Mouse (Mus musculus): ENCODE measurements around the gene Gdpgp1. TPM values are rescaled to one million over a fixed set of nuclear protein-coding genes. Genes with fewer than 3 reads are reported as not detected.
A peak's percentile ranks its signal among the peaks of the same experiment; 100 is the strongest.

Gene Gdpgp1
- total RNA-seq, 2 experiments from 2014 or later: 0.79 to 0.86 TPM

DNA sequence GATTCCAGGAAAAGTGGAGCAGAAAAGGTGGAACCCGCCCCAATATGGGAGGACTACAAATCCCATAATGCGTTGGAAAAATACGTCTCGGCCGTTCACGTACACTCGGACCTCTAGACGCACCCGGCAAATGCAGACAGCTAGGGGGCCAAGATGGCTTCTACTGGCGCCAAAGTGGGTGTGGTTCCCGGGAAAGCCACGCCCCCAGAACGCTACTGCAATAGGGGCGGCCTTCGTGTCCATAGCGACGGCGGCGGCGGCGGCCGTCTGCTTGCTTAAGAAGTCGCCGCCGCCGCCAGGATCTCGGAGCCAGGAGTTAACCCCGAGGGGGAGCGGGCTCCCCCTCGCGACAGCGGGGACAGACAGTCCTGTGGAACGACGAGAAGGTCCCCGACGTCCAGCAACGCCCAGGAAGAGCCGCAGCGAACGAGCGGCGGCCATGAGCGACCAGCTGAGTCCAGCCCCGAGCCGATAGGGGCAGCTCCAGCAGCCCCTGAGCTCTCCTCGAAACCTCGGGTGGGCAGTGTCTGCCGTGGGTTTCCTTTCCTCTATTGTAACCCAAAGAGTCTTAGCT, 13.6 kb downstream of the Gdpgp1 start, which contains the start of gene Ttll13:
Gene Ttll13, plus strand, starts transcription at position 229 of the 574 bp plus-strand sequence.
- peak; percentile 56 for TF ChIP-seq CTCF (IDR thresholded peaks at IDR 0.05)
- peak; percentile 97 for DNase-seq
- H3K4me3 ChIP-seq: peak within 1 kb of the TSS; percentile 90
- peak within 1 kb of the TSS; percentile 84 for H3K27ac ChIP-seq
- intact Hi-C loops (cut with DNase I): loop anchor here (5.0 kb wide), 1 partner anchor 76 kb away; the partner anchor contains the start of gene Rccd1

DNA sequence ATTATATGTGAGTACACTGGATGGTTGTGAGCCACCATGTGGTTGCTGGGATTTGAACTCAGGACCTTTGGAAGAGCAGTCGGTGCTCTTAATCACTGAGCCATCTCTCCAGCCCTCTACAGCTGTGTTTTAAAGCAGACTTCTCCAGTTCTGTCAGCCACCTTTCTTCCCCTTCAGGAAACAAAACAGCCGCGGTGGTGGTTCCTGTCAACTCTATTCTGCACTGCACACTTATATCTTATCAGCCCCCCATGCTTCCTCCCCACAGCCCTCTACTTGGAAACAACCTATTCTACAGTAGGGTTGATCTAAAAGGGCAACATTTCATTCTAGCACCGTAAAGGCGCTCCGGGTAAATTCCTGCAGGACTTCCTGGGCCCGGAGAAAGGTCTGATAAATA, 14.2 kb downstream of the Gdpgp1 start:
- DNase-seq: no peak
- TF ChIP-seq CTCF (IDR thresholded peaks at IDR 0.05): no peak
- H3K27ac ChIP-seq: peak overlapping the region; percentile 84; the same call in 1 of the 2 replicates
- intact Hi-C loops (cut with DNase I): loop anchor here (5.0 kb wide), 1 partner anchor 75 kb away; the partner anchor contains the start of gene Rccd1
- peak overlapping the region; percentile 90 for H3K4me3 ChIP-seq

DNA sequence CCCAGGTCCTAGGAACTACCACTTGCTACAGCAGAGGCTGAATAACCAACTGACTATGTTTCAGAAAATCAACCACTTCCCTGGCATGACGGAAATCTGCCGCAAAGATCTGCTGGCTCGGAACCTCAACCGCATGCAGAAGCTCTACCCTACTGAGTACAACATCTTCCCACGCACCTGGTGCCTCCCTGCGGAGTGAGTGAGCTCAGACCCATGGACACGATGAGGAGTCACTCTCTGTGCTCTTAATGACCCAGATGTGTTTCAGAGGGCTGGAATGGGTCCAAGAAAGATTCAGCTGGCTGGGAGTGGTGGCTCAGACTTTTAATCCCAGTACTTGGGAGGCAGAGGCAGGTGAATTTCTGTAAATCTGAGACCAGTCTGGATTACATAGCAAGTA, 19.8 kb downstream of the Gdpgp1 start:
- intact Hi-C loops (cut with DNase I): no loop called here
- Histone ChIP-seq H3K4me3 (no peak overlapping the region), H3K27ac (no peak overlapping the region)
- no peak for DNase-seq
- no peak for TF ChIP-seq CTCF (IDR thresholded peaks at IDR 0.05)

DNA sequence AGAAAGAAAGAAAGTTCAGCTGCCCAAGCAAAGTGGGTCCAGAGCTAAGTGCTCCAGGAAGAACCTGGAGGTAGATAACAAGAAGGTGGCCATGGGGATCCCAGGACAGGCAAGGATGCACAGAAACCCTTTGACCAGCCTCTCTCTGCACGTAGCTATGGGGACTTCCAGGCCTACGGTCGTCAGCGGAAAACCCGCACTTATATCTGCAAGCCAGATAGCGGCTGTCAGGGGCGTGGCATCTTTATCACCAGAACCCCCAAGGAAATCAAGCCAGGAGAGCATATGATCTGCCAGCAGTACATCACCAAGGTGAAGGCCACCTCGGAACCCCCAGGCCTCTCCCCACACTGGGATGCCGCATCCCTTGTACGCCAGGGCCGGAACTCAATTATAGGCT, 20.2 kb downstream of the Gdpgp1 start:
- intact Hi-C loops (cut with DNase I): no loop called here
- no peak for TF ChIP-seq CTCF (IDR thresholded peaks at IDR 0.05)
- H3K4me3 ChIP-seq: no peak overlapping the region
- H3K27ac ChIP-seq: no peak overlapping the region
- DNase-seq: no peak

DNA sequence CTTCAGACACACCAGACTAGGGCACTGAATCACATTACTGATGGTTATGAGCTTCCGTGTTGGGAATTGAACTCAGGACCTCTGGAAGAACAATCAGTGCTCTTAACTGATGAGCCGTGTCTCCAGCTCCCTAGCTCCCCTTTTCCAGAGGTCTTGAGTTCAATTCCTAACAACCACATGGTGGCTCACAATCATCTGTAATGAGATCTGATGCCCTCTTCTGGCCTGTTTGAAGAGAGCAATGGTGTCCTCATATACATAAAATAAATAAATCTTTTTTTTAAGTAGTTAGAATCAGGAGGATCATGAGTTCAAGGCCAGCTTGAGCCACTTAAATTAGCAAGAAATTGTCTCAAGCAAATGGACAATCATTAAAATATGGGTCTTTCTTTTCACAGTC, 23.3 kb downstream of the Gdpgp1 start:
- DNase-seq: no peak
- Histone ChIP-seq H3K4me3 (no peak overlapping the region), H3K27ac (no peak overlapping the region)
- TF ChIP-seq CTCF (IDR thresholded peaks at IDR 0.05): peak; percentile 28; the same call in 1 of the 2 replicates
- intact Hi-C loops (cut with DNase I): no loop called here

DNA sequence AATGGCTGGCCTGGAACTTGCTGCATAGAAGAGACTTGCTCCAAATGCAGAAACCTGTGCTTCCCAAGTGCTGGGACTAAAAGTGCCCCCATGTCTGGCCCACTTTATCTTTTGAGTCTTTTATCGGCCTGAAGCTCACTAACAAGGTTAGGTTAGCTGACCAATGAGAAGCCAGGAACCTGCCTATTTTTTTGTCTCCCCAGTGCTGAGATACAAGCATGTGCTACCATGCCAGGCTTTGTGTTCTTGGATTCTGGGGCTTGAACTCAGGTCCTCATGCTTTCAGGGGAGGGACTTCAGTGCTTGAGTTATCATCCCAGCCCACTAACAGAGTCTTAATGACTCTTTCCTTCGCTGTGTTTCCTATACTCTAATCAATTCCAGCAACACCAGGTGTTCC, 25.0 kb downstream of the Gdpgp1 start:
- no peak for TF ChIP-seq CTCF (IDR thresholded peaks at IDR 0.05)
- intact Hi-C loops (cut with DNase I): no loop called here
- no peak overlapping the region for H3K27ac ChIP-seq
- H3K4me3 ChIP-seq: no peak overlapping the region
- DNase-seq: no peak

DNA sequence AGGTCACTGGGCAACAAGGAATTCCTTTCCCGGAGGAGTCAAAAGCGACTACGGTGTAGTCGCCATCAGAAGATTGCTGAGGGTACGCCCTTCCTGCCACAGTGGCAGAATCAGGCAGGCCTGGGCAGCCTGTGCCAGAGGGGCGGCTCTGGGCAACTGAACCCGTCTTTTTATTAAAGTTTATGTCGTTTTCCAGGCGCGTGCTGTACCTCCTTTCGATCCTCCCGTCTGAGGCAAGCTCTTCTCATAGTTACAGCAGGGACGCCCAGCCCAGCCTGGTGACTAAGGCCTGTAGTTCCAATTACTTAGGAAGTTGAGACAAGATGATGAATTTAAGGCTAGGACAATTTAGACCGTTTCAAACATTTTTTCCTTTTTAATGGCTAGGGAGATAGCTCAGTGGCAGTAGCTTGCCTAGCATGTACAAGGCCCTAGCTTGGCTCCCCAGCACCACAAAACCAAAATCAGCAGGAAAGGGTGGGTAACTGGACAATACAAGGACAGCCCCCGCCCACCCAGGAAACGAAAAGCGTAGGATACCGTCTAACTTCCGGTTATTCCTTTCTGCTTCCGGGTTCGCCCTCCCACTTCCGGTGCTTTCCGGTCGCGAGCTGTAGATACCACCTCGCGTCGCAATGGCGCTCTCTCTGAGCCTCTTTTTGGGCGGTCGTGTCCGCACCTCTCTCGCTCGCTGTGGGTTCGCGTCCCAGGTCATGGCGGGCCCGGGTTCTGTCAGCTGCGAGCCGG, 28.1 kb downstream of the Gdpgp1 start, which contains the start of gene Ngrn:
Gene Ngrn, plus strand, starts transcription at position 591 of the 747 bp plus-strand sequence.
- H3K27ac ChIP-seq: peak within 1 kb of the TSS; percentile 88
- intact Hi-C loops (cut with DNase I): no loop called here
- no peak for TF ChIP-seq CTCF (IDR thresholded peaks at IDR 0.05)

DNA sequence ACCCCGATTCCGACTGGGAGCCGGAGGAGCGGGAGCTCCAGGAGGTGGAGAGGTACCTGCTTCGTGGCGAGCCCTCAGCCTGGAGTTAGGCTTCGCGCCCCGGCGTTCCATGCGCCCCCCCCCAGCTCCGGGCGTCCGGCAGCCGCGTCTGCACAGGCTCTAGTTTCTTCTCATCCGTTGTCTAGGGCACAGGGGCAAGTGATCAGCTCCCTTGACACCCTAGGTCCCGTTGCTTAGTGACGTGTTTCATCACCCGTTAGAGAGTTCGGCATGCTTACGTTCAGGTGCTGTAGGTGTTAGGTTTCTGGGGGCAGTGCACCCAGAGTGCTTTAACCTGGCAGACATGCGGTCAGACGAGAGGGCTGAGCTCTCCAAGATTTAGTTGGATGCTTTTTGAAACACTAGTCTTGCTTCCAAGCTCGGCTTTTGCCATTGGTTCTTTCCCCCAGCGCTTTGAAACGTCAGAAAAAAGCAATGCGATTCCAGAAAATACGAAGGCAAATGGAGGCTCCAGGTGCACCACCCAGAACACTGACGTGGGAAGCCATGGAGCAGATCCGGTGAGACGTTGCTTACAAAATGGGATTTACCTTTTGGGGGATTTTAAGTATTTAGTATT, 28.8 kb downstream of the Gdpgp1 start:
- Histone ChIP-seq H3K4me3 (peak overlapping the region; percentile 92), H3K27ac (peak overlapping the region; percentile 88)
- intact Hi-C loops (cut with DNase I): no loop called here
- no peak for TF ChIP-seq CTCF (IDR thresholded peaks at IDR 0.05)
- DNase-seq: no peak

More for the DNA sequence above, 28.1 kb downstream of the Gdpgp1 start, which contains the start of gene Ngrn:
- DNase-seq: peak; percentile 90
- peak within 1 kb of the TSS; percentile 92 for H3K4me3 ChIP-seq

DNA sequence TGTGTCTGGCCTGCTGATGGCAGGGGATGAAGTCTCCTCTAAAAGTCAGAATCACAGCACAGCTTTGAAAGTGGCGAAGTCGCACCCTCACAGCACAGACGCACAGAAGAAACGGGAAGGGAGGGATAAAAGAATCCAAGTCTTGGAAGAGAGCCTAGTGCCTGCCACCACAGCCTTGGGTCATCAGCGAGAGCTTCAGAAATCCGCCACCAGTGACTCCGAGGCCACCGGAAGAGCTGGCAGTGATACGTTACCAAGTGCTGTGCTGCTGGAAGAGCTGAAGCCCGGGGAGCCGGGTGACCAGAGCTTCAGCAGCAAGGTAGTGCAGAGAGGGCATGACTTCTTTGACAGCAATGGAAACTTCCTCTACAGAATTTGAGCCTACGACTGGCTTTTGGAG, 31.9 kb downstream of the Gdpgp1 start:
- no peak for DNase-seq
- Histone ChIP-seq H3K4me3 (no peak overlapping the region), H3K27ac (no peak overlapping the region)
- intact Hi-C loops (cut with DNase I): no loop called here
- no peak for TF ChIP-seq CTCF (IDR thresholded peaks at IDR 0.05)

DNA sequence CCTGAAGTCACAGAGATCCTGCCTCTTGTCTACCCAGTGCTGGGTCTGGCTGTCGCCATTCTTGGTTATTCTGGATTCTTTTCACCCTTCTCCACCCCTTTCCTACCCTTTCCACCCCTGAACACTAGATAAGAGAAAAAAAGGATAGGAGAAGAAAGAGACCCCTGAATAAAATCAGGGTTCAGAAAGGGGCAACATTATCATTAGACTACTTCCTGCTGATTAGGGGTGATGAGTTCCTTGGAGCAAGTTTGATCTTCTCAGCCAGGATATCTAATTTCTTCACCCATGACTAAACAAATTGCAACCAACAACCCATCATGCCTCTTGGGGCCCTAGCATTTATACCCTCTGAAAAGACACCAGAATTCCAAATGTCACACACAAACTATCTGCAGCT, 35.1 kb downstream of the Gdpgp1 start:
- Histone ChIP-seq H3K4me3 (no peak overlapping the region), H3K27ac (no peak overlapping the region)
- no peak for DNase-seq
- TF ChIP-seq CTCF (IDR thresholded peaks at IDR 0.05): no peak
- intact Hi-C loops (cut with DNase I): no loop called here

DNA sequence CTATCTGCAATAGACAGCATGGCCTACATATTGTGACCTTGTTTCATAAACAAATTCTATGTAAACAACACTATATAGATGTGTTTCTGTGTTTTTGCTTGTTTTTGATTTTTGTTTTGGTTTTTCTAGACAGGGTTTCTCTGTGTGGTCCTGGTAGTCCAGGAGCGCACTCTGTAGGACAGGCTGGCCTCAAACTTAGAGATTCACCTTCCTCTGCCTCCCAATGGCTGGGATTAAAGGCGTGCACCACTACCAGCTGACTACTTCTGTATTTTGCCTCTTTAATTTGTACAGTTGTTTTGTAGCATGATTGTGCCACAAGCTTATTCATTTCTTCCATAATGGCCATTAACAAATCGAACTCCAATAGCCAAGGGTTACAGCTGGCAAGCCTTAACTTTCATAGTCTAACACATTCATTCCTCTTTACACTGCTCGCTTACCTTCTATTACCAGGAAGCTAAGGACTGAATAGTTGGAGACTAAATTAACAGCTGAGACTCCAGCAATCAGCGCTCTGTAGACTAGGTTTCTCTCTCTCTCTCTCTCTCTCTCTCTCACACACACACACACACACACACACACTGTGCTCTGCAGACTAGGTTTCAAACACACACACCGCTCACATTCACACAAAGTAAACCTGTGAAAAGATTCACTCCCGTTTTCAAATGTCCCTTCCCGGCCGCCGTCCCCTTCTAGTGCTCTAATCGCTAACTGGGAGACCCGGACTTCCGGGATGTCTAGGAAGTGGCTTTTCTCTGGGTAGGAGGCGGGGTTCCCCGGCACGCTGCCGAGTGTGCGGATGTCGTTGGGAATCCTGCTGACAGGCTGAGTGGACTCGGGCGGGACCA, 36.5 kb downstream of the Gdpgp1 start, which contains the start of gene Vps33b:
Gene Vps33b, plus strand, starts transcription at position 753 of the 854 bp plus-strand sequence.
- intact Hi-C loops (cut with DNase I): no loop called here
- H3K4me3 ChIP-seq: peak within 1 kb of the TSS; percentile 98
- TF ChIP-seq CTCF (IDR thresholded peaks at IDR 0.05): no peak
- peak within 1 kb of the TSS; percentile 83 for H3K27ac ChIP-seq
- peak; percentile 97 for DNase-seq

DNA sequence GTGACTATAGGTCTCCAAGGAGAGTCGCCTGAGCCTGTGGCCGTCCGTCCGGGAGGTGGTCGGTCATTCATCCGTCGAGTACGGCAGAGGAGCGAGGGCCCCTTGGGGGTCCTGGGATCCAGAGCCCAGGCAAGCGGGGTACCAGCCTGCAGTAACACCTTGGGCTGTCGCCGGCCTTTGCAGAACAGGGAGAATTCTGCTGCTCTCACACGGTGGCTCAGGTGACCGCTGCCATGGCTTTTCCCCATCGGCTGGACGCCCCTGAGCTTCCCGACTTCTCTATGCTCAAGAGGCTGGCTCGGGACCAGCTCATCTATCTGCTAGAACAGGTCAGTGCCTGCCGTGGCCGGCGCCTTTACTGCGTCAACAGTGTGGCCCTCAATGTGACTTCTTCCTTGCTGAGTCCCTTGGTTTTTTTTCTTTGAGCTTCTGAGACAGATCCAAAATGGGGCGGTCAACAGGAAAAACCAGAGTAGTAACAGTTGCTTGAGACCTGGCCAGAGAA, 37.1 kb downstream of the Gdpgp1 start:
- TF ChIP-seq CTCF (IDR thresholded peaks at IDR 0.05): no peak
- peak; percentile 39 for DNase-seq
- Histone ChIP-seq H3K27ac (peak overlapping the region; percentile 83), H3K4me3 (peak overlapping the region; percentile 98)
- intact Hi-C loops (cut with DNase I): no loop called here
